Mouse (Mus musculus) CD8-positive naive resting alpha-beta T cell, adult 2 months (primary cell): ENCODE results near the gene Gabrb2.

Source experiments
- DNase-seq, 2 experiments: peaks; one replicate each; pipeline ENCODE4 v3.0.0; 2022; ENCODE audit warnings: low read depth in 2 of 2, low spot score in 2 of 2

The Gabrb2 gene

DNA sequence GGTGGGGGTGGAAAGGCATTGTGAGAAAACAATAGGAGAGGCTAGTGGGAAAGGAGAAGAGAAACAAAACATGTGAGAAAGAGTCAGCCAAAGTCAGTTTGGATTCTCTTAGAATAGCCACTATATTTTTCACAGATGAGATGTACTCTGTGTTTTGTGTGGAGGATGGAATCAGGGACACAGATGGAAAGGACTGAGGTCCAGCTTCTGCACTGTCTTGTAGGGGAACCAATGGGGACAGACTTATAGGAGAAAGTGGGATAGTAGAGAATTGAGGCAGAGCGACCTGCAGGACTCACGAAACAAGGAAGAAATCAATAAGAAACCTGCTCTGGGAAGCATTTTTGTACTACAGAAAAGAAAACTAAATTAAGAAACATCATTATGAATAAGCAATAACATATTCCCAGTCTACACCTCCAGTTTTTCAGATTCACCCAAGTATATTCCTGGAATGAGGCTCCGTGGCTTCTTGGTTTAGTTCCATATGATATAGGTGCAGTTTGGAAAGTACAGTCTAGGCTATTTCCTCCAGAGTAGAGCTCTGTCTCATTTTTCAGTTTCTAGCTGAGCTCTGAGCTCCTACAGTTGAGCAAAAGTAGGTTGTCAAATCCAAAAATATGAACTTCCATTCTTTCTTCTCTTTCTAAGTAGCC is 108.8 kb downstream of the Gabrb2 start:
- no peak for DNase-seq

DNA sequence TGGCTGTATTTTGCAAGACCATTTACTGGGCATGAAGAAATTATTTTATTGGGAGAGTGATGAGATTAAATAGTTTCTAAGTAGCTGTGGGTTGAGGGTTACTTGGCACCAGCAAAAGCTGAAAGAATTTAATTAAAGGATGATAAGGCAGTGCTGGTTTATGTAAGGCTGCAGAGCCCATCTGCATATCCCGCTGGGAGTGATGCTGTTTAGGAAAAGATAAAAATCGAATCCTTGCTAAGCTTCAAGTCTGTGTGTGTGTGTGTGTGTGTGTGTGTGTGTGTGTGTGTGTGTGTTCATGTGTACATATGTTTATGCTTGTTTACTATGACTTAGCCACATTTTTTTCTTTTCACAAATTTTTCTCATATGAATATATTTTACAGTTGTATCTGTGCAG is 113.0 kb downstream of the Gabrb2 start:
- DNase-seq, result no peak

DNA sequence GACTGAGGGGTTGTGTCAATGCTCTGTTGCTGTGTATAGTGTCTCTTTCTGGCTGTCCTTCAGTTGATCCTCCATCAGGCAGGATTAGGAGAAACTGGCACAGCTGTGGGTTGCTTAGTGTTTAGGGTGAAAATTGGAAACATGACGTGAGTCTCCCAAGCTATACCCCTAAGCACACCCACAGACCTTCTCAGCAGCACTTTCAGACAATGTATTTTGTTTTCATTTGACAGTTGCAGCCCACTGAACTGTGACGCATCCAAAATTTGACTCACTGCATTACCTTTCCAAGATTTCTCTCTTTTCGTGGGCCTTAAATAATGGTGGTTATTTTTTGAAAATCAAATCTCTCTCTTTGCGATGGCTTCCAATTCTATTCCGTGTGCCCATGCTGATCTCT is 115.7 kb downstream of the Gabrb2 start:
- no peak for DNase-seq

GRCm38 (mm10) chr11:42535861-42536260 is 116.3 kb downstream of the Gabrb2 start:
- no peak for DNase-seq

GRCm38 (mm10) chr11:42542861-42543260 is 123.3 kb downstream of the Gabrb2 start:
- no peak for DNase-seq

- no peak for DNase-seq
These were observed 146.5 kb downstream of the Gabrb2 start for GRCm38 (mm10) chr11:42566023-42566422.

DNA sequence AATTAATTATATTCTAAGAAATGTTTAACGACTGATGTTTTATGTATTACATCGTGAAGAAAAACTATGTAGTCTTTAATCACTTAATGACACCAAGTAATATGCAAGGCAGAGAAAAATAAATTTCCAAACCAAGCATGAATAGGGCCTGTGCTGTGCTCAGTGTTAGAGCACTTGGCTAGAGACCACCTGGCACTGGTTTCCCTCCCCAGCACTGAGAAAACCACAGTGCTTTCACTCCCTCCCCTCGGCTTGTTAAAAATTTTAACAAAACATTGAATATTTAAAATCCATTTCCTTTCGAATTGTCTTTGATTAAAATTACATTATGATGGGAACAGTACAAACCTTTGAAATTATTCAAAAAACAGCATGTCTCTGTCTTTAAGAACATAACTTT is 151.9 kb downstream of the Gabrb2 start:
- no peak for DNase-seq

GRCm38 (mm10) chr11:42575146-42575873 is 155.8 kb downstream of the Gabrb2 start:
- no peak for DNase-seq

DNA sequence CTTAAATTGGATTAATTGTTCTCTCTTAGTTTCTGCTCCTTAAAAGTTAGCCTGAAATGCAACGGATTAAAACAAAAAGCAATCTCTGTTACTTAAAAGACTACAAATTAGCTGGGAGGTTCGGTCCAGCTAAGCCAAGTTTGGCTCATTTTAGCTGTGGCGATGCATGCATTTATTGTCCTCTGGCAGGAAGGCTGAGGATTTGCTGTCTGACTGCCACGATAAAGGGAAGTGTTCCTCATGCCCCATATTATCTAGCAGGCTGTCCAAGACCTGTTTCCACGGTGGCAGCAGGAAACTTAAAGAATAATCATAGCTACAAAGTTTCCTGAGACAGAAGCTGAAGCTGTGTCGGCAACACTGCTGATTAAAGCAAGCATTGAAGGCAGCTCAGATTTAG is 160.2 kb downstream of the Gabrb2 start:
- DNase-seq, result no peak

- DNase-seq, result no peak
These were observed 161.6 kb downstream of the Gabrb2 start for GRCm38 (mm10) chr11:42581123-42581522.

- no peak for DNase-seq
These were observed 162.2 kb downstream of the Gabrb2 start for GRCm38 (mm10) chr11:42581753-42582152.

DNA sequence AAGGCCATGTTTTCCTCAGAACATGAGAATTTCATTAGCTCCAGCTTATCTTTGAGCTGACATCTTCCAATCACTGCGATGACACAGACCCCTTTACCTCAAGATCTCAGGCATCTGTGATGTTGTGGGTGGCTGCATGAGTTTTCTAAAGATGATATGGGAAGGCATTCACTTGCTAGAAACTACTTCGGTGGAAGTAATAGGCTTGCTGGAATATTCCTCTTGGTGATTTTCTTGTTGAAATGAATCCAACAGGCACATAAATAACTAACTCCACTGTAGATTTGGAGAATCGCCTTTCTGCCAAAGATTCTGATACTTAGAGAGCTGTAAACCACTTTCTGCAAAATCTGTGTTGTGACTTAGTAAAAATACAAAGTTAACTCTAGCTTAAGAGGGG is 172.9 kb downstream of the Gabrb2 start:
- no peak for DNase-seq

- no peak for DNase-seq
These were observed 186.7 kb downstream of the Gabrb2 start for GRCm38 (mm10) chr11:42606225-42606624.

DNA sequence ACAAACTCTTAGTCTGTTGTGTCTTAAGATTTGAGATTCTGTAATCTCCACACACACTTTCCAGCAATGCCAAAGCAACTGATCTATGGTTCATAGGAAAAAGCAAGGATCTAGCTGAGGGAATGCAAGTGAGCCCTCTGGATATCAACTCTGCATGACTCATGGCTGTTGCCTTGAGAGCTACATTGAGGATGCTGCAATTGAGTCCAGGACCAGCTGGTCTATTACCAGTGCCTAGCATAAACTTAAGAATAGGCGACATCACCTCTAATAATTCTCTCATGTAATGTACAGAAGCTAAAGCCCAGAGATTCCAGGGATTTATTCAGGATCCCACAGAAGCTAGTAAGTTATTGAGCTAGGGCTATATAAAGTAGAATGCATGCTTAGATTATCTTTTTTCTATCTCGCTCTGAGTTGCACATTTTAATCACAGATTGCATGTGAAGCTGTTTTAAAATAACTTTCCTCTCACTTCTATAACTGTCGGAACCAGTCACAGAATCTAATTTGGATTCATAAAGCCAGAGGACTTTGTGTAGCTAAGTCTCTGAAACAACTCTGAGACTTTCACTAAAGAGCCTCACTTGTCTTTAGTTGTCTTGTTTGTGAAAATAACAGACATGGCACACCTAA is 189.7 kb downstream of the Gabrb2 start:
- DNase-seq, result no peak

GRCm38 (mm10) chr11:42618195-42618594 is 198.6 kb downstream of the Gabrb2 start:
- DNase-seq, result no peak

- no peak for DNase-seq
These were observed 201.6 kb downstream of the Gabrb2 start for GRCm38 (mm10) chr11:42621109-42621508.

GRCm38 (mm10) chr11:42650111-42650510 is 230.6 kb downstream of the Gabrb2 start:
- no peak for DNase-seq

DNA sequence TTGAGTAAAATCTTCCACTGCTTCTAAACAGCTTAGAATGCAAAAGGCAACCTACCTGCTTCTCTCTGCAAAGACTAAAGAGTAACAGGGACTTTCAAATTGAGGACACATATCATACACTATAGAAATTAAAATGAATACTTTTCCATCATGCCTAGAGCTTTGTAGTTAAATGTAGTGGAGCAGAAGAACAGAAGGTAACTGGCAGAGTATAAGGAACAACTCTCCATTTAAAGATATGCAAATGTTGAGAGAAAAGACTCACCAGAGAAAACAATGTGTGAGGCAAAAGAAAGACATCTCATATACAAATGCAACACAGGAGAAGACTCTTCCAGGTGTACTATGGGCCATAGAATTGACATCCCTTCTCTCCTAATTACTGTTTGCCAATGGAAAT is 232.0 kb downstream of the Gabrb2 start:
- no peak for DNase-seq

DNA sequence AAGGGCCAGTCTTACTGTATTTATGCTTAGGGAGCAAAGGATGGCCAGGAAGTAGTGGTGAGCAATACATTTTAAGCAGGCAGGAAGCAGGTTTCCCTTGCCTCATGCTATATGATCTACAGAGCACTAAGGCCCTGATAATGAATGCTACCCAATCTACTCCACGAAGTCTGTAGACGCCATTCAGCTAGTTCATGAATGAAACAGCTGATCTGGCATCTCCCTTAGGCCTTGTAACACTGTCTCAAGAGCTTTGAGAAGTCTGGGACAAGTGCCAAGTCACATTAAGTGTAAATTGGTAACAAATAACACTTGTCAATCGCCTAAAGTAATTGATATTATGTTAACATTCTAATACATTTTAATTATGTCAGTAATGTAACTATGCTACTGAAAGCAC is 234.6 kb downstream of the Gabrb2 start:
- DNase-seq, result no peak

GRCm38 (mm10) chr11:42668657-42669056 is 249.1 kb downstream of the Gabrb2 start:
- no peak for DNase-seq
